18 mouse cellular contexts compared by ENCODE assay signal in the genomic region with DNA sequence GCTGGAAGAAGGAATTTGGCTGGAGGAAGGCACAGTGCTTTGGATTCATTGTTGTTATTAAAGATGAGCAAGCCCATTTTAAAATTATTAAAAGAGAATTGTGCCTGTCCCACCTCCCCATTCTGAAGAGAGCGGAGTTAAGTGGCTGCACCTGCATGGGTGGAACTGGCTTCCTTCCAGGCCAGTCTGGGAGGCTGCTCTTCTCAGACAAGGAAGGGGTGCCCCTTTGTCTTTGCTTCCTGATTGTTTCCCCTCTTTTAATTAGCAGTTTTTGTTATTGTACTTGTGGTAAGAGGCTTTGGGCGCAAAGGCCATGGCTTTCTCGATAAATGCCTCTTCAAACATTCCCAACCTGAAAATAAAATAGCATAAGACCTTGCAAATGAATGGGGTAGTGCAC.
"Had no signal": no experiment of that assay in that cellular context is flagged by ENCODE, and none has a peak within 500 bp of the region (broad histone marks: within the 10 kb centered on the region; RNA-seq: fewer than 3 reads in every experiment).

No protein-coding gene starts in this region.

- H3K4me3 ChIP-seq: left cerebral cortex, adult 2 months; limb, embryonic 13.5 days; liver, embryonic 12.5 days; liver, embryonic 15.5 days; neural tube, embryonic 12.5 days had no signal

- H3K4me2 ChIP-seq: limb, embryonic 13.5 days; liver, embryonic 12.5 days; liver, embryonic 15.5 days; neural tube, embryonic 12.5 days had no signal

- H3K9me3 ChIP-seq: limb, embryonic 13.5 days; liver, embryonic 12.5 days; liver, embryonic 15.5 days; neural tube, embryonic 12.5 days had no signal

- H3K9ac ChIP-seq: limb, embryonic 13.5 days; liver, embryonic 12.5 days; liver, embryonic 15.5 days; neural tube, embryonic 12.5 days had no signal

- H3K27me3 ChIP-seq: limb, embryonic 13.5 days; liver, embryonic 12.5 days; liver, embryonic 15.5 days; neural tube, embryonic 12.5 days had no signal

- ATAC-seq: intestine, postnatal 0 days; liver, embryonic 12.5 days; lung, postnatal 0 days had no signal

- H3K4me1 ChIP-seq: liver, embryonic 12.5 days; liver, embryonic 15.5 days had no signal

- H3K27ac ChIP-seq: kidney, postnatal 0 days; left cerebral cortex, adult 2 months; limb, embryonic 13.5 days; liver, embryonic 12.5 days; liver, embryonic 15.5 days; neural tube, embryonic 12.5 days had no signal

- H3K36me3 ChIP-seq: limb, embryonic 13.5 days; liver, embryonic 12.5 days; liver, embryonic 15.5 days; neural tube, embryonic 12.5 days had no signal

- DNase-seq: kidney, adult 2 months; kidney, postnatal 36 days; layer of hippocampus, postnatal 36 days; liver; lung, adult 18-20 months; midbrain, embryonic 14.5 days; right cerebral cortex, adult 18-20 months; right cerebral cortex, postnatal 25 days; thymus, adult 18-20 months; thymus, postnatal 36 days had no signal
